Mouse (Mus musculus): ENCODE results near the gene Sh3gl1. TPM values are rescaled to one million over a fixed set of nuclear protein-coding genes. Genes with fewer than 3 reads are reported as not detected.

The Sh3gl1 gene
- total and polyA plus RNA-seq, 2 experiments = 8.8 to 40.0 TPM

DNA sequence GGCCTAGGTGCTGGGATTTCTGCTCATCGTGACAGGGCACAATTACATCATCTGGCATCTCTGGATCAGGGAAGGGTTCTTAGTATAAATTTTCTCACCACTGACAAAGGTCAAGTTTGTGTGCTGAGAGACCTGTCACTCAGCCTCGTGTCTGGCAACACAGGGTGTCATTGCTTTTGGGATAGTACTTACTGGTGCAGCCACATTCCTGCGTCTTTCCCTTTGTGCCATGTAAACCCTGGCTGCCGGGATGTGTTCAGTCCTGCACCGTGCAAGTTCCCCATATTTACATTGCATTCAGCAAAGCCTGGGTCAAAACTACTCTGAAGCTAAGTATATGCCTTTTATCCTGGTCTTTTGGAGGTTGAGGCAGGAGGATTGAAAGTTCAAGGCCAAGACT is 14.9 kb upstream of the Sh3gl1 start:
- Histone ChIP-seq H3K79me2 (ENCODE audit: control insufficient read depth, insufficient read depth, low read length) (no peaks in the 10 kb centered on the region), H3K9ac (ENCODE audit: low read depth, low read length) (no peak overlapping the region), H3K27ac (replicated peaks; ENCODE audit: insufficient read depth, low read depth, low read length) (0 out of 2 replicates have a peak overlapping the region, but pooled peaks have one; percentile 2), H3K4me3 (ENCODE audit: insufficient read depth, low read depth, low read length) (no peak overlapping the region), H3K27me3 (ENCODE audit: control insufficient read depth, insufficient read depth, low read length) (no peaks in the 10 kb centered on the region), H3K36me3 (ENCODE audit: control insufficient read depth, insufficient read depth, low read length) (no peaks in the 10 kb centered on the region), H3K4me1 (ENCODE audit: control insufficient read depth, insufficient read depth, low read length) (peaks cover 5% of the 10 kb centered on the region)
- 34% methylated on average over 5 of the region's 5 CpGs for WGBS
- peak; percentile 72 for DNase-seq (ENCODE audit: extremely low read depth, low read depth, low spot score)
- TF ChIP-seq CTCF (IDR thresholded peaks at IDR 0.05; ENCODE audit: low read depth, low read length) (no peak), POLR2A (IDR thresholded peaks at IDR 0.05; ENCODE audit: extremely low read depth, insufficient read depth, low read length) (no peak)

DNA sequence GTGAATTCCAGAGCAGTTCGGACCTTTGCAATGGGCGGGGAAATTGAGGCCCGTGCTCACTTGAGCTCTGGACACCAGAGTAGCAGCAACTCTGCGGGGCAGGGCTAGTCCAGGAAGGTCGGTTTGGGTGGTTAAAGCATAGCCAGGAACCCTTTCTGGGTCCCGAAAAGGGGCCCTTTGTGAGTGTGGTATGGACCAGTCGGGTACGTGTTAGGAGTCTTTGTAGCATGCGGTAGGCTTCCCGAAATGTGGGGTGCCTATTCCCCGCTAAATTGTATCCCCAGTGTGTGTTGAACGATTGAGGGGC is 4.4 kb upstream of the Sh3gl1 start:
- H3K9ac ChIP-seq (ENCODE audit: low read depth, low read length) = no peak overlapping the region
- H3K4me1 ChIP-seq (ENCODE audit: control insufficient read depth, insufficient read depth, low read length) = peaks cover 2% of the 10 kb centered on the region; the same call in 1 of the 2 replicates
- no peak overlapping the region for H3K27ac ChIP-seq (replicated peaks; ENCODE audit: insufficient read depth, low read depth, low read length)
- no peak for DNase-seq (ENCODE audit: extremely low read depth, low read depth, low spot score)
- no peaks in the 10 kb centered on the region for H3K27me3 ChIP-seq (ENCODE audit: control insufficient read depth, insufficient read depth, low read length)
- no peaks in the 10 kb centered on the region for H3K36me3 ChIP-seq (ENCODE audit: control insufficient read depth, insufficient read depth, low read length)
- TF ChIP-seq CTCF (IDR thresholded peaks at IDR 0.05; ENCODE audit: low read depth, low read length) (no peak), POLR2A (IDR thresholded peaks at IDR 0.05; ENCODE audit: extremely low read depth, insufficient read depth, low read length) (no peak)
- WGBS = 9% methylated on average over 12 of the region's 12 CpGs
- peaks cover 5% of the 10 kb centered on the region; the same call in 1 of the 2 replicates for H3K79me2 ChIP-seq (ENCODE audit: control insufficient read depth, insufficient read depth, low read length)
- H3K4me3 ChIP-seq (ENCODE audit: insufficient read depth, low read depth, low read length) = peak overlapping the region; percentile 48; the same call in 1 of the 2 replicates

DNA sequence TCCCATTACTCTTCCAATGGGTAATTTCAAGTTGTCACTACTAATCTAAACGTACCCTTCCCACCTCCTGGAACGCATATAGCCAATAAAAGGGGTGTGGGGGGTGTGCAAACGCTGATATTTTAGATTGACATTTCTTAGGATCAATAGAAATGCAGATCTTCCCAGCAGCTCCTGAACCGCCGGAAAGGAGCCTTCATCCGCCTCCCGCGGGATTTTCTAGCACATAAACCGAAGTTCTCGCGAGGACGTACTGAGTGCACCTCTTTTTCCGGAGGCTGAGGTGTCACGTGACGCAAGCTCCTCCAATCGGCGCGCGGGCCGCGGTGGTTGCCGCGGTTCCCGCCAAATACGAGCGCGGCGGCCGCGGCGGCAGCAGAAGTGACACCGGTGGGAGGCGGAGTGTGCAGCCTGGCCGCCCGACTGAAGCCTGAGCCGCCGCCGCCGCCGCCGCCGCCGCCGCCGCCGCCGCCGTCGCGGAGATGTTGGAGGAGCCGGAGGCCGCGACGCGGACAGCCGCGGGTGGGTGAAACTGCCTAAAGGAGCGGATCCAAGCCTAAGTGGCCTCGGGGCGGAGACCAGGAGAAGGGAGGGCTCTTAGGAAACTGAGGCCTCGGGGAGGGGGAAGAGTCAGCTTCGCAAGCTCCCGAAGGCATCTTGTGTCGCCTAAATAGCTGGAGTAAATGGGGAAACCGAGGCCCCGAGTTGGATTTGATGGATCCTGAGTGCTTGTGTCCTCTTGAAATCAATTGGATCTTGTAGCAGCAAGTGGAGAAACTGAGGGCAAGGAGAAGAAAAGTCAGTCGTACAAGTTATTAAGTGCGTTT is 3.8 kb upstream of the Sh3gl1 start, which contains the start of gene Chaf1a:
Gene Chaf1a (plus strand): TSS at position 410 of the 827 bp plus-strand sequence.
- H3K36me3 ChIP-seq (ENCODE audit: control insufficient read depth, insufficient read depth, low read length) = no peaks in the 10 kb centered on the region
- peak within 1 kb of the TSS; percentile 48 for H3K4me3 ChIP-seq (ENCODE audit: insufficient read depth, low read depth, low read length)
- peaks cover 9% of the 10 kb centered on the region; the same call in 1 of the 2 replicates for H3K79me2 ChIP-seq (ENCODE audit: control insufficient read depth, insufficient read depth, low read length)
- H3K27ac ChIP-seq (replicated peaks; ENCODE audit: insufficient read depth, low read depth, low read length) = no peak within 1 kb of the TSS
- H3K4me1 ChIP-seq (ENCODE audit: control insufficient read depth, insufficient read depth, low read length) = peaks cover 3% of the 10 kb centered on the region
- no peaks in the 10 kb centered on the region for H3K27me3 ChIP-seq (ENCODE audit: control insufficient read depth, insufficient read depth, low read length)
- TF ChIP-seq CTCF (IDR thresholded peaks at IDR 0.05; ENCODE audit: low read depth, low read length) (no peak), POLR2A (IDR thresholded peaks at IDR 0.05; ENCODE audit: extremely low read depth, insufficient read depth, low read length) (no peak)
- H3K9ac ChIP-seq (ENCODE audit: low read depth, low read length) = peak within 1 kb of the TSS; percentile 74
- 1% methylated on average over 68 of the region's 68 CpGs for WGBS
- DNase-seq (ENCODE audit: extremely low read depth, low read depth, low spot score) = peak; percentile 90

DNA sequence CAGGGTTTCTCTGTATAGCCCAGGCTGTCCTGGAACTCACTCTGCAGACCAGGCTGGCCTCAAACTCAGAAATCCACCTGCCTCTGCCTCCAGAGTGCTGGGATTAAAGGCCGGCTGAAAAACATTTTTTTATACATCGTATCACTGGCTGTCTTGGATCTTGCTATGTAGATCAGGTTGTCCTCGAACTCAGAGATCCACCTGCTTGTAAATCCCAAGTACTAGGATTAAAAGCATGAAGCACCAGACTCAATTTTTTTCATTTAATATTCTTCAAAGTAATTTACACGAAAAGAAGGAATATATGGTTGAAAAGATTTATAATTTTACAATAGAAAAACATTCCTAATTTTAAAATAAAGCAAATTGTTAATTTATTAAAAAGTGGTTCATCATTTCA is 2.9 kb upstream of the Sh3gl1 start:
- no peaks in the 10 kb centered on the region for H3K36me3 ChIP-seq (ENCODE audit: control insufficient read depth, insufficient read depth, low read length)
- H3K4me3 ChIP-seq (ENCODE audit: insufficient read depth, low read depth, low read length) = no peak overlapping the region
- H3K4me1 ChIP-seq (ENCODE audit: control insufficient read depth, insufficient read depth, low read length) = peaks cover 12% of the 10 kb centered on the region
- 80% methylated on average over 4 of the region's 4 CpGs for WGBS
- no peak overlapping the region for H3K27ac ChIP-seq (replicated peaks; ENCODE audit: insufficient read depth, low read depth, low read length)
- no peaks in the 10 kb centered on the region for H3K27me3 ChIP-seq (ENCODE audit: control insufficient read depth, insufficient read depth, low read length)
- TF ChIP-seq CTCF (IDR thresholded peaks at IDR 0.05; ENCODE audit: low read depth, low read length) (no peak), POLR2A (IDR thresholded peaks at IDR 0.05; ENCODE audit: extremely low read depth, insufficient read depth, low read length) (no peak)
- no peak overlapping the region for H3K9ac ChIP-seq (ENCODE audit: low read depth, low read length)
- no peak for DNase-seq (ENCODE audit: extremely low read depth, low read depth, low spot score)
- H3K79me2 ChIP-seq (ENCODE audit: control insufficient read depth, insufficient read depth, low read length) = peaks cover 17% of the 10 kb centered on the region

DNA sequence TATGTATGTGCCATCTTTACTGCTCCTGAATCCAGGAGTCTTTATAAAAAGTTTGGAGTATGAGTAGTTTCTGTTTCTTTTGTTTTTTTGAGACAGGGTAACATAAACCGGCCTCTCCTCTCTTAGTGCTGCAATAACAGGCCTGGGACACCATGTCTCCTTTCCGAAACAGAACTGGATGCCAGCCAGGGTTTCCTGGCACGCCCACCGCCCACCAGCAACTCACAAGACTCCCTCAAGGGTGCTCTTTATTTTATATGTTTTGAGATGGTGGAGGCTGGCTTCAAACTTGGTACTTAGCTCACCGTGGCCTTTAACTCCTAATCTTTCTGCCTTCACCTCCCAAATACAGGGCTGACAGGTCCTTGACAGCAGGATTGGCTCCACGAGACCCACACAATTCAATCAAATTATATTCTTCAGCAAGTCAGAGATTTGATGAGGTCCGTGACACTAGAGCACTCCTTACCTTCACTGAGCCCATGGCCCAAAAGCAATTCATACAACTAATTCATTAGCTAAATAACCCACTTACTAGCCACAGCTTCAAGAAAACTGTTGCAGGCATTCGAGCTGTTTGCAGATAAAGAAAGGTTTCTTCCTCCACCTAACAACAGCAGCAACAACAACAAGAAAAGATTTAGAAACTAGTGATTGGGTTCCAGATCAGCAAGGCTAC is 2.3 kb upstream of the Sh3gl1 start:
- H3K4me3 ChIP-seq (ENCODE audit: insufficient read depth, low read depth, low read length) = no peak overlapping the region
- H3K36me3 ChIP-seq (ENCODE audit: control insufficient read depth, insufficient read depth, low read length) = no peaks in the 10 kb centered on the region
- no peak overlapping the region for H3K9ac ChIP-seq (ENCODE audit: low read depth, low read length)
- H3K79me2 ChIP-seq (ENCODE audit: control insufficient read depth, insufficient read depth, low read length) = peaks cover 23% of the 10 kb centered on the region
- H3K4me1 ChIP-seq (ENCODE audit: control insufficient read depth, insufficient read depth, low read length) = peaks cover 14% of the 10 kb centered on the region
- no peaks in the 10 kb centered on the region for H3K27me3 ChIP-seq (ENCODE audit: control insufficient read depth, insufficient read depth, low read length)
- WGBS = 87% methylated on average over 8 of the region's 8 CpGs
- no peak for TF ChIP-seq CTCF (IDR thresholded peaks at IDR 0.05; ENCODE audit: low read depth, low read length)
- DNase-seq (ENCODE audit: extremely low read depth, low read depth, low spot score) = no peak
- no peak overlapping the region for H3K27ac ChIP-seq (replicated peaks; ENCODE audit: insufficient read depth, low read depth, low read length)

DNA sequence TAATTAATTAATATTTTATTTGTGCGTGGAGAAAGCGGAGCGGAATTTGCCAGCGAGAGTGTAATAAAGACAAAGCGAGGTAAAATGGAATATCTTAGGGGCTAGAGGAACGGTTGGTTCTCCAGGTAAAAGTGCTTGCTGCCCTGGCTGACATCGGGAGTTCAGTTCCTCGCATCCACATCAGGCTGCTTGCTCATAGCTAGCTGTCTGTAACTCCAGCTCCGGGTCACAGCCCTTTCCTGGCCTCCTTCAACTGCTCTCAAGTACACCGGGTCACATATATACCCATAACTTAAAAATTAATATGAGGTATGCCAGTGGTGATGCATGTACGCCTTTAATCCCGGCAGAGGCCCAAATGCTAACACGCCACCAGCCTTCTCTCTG is 459 bp upstream of the Sh3gl1 start:
- no peaks in the 10 kb centered on the region for H3K27me3 ChIP-seq (ENCODE audit: control insufficient read depth, insufficient read depth, low read length)
- H3K9ac ChIP-seq (ENCODE audit: low read depth, low read length) = no peak overlapping the region
- H3K27ac ChIP-seq (replicated peaks; ENCODE audit: insufficient read depth, low read depth, low read length) = no peak overlapping the region
- H3K4me3 ChIP-seq (ENCODE audit: insufficient read depth, low read depth, low read length) = peak overlapping the region; percentile 4
- peaks cover 37% of the 10 kb centered on the region for H3K79me2 ChIP-seq (ENCODE audit: control insufficient read depth, insufficient read depth, low read length)
- H3K36me3 ChIP-seq (ENCODE audit: control insufficient read depth, insufficient read depth, low read length) = no peaks in the 10 kb centered on the region
- peaks cover 27% of the 10 kb centered on the region for H3K4me1 ChIP-seq (ENCODE audit: control insufficient read depth, insufficient read depth, low read length)
- no peak for DNase-seq (ENCODE audit: extremely low read depth, low read depth, low spot score)
- no peak for TF ChIP-seq CTCF (IDR thresholded peaks at IDR 0.05; ENCODE audit: low read depth, low read length)
- no peak for TF ChIP-seq POLR2A (IDR thresholded peaks at IDR 0.05; ENCODE audit: extremely low read depth, insufficient read depth, low read length)
- WGBS = 37% methylated on average over 13 of the region's 13 CpGs
